Comparison of ENCODE assay signal across 29 mouse cellular contexts in genomic region chr6:146903632-146904031, GRCm38 (mm10). TPM values are rescaled to one million over a fixed set of nuclear protein-coding genes. Genes with fewer than 3 reads are reported as not detected.
"Had no signal": no experiment of that assay in that cellular context is flagged by ENCODE, and none has a peak within 500 bp of the region (broad histone marks: within the 10 kb centered on the region; RNA-seq: fewer than 3 reads in every experiment).

No protein-coding gene starts in this region.

- H3K4me2 ChIP-seq: limb, embryonic 13.5 days; liver, embryonic 13.5 days; midbrain, embryonic 11.5 days had no signal

- H3K9ac ChIP-seq: limb, embryonic 13.5 days; liver, embryonic 13.5 days had no signal

- H3K4me3 ChIP-seq: layer of hippocampus, adult 2 months; limb, embryonic 10.5 days; limb, embryonic 13.5 days; liver, embryonic 13.5 days had no signal

- H3K9me3 ChIP-seq: limb, embryonic 10.5 days; limb, embryonic 13.5 days; liver, embryonic 13.5 days had no signal

- H3K27ac ChIP-seq: kidney, postnatal 0 days; layer of hippocampus, adult 2 months; limb, embryonic 10.5 days; limb, embryonic 13.5 days; liver, embryonic 13.5 days had no signal

- H3K36me3 ChIP-seq: liver, embryonic 13.5 days had no signal

- DNase-seq: kidney, adult 11 months; kidney, adult 9 months; kidney, postnatal 25 days; layer of hippocampus, adult 9-11 months; liver, embryonic 13.5 days; lung, adult 2 months; lung, postnatal 14 days; lung, postnatal 4 days; midbrain, embryonic 14.5 days; thymus, adult 18-20 months; thymus, postnatal 36 days had no signal

- H3K27me3 ChIP-seq: limb, embryonic 13.5 days; liver, embryonic 13.5 days had no signal

RNA-seq across cellular contexts. Expression of gene 1700034J05Rik, which starts 50.6 kb away (rescaled TPM):
- total RNA-seq: layer of hippocampus, adult 2 months; layer of hippocampus, postnatal 25 days; left cerebral cortex, adult 18-20 months; left cerebral cortex, postnatal 25 days; megakaryocyte progenitor cell, adult 5-6 weeks; midbrain, postnatal 0 days had no signal
- polyA plus RNA-seq: large intestine, adult 2 months; liver, embryonic 13.5 days; lung, adult 2 months; midbrain, embryonic 14.5 days; midbrain, postnatal 0 days; small intestine, adult 2 months; spleen, adult 2 months; urinary bladder, adult 2 months had no signal

RNA-seq across cellular contexts. Expression of gene Smco2, which starts 53.7 kb away (rescaled TPM):
- total RNA-seq: layer of hippocampus, adult 2 months; layer of hippocampus, postnatal 25 days; left cerebral cortex, adult 18-20 months; left cerebral cortex, postnatal 25 days; megakaryocyte progenitor cell, adult 5-6 weeks; midbrain, postnatal 0 days had no signal
- polyA plus RNA-seq: kidney, postnatal 0 days; large intestine, adult 2 months; limb, embryonic 10.5 days; limb, embryonic 13.5 days; liver, embryonic 13.5 days; lung, embryonic 16.5 days; midbrain, embryonic 11.5 days; midbrain, embryonic 14.5 days; midbrain, postnatal 0 days; neural tube, embryonic 11.5 days; neural tube, embryonic 14.5 days; small intestine, adult 2 months; spleen, adult 2 months; stomach, embryonic 16.5 days; urinary bladder, adult 2 months had no signal
